Mouse (Mus musculus): ENCODE data around the gene Pex19.

Pex19 gene

DNA sequence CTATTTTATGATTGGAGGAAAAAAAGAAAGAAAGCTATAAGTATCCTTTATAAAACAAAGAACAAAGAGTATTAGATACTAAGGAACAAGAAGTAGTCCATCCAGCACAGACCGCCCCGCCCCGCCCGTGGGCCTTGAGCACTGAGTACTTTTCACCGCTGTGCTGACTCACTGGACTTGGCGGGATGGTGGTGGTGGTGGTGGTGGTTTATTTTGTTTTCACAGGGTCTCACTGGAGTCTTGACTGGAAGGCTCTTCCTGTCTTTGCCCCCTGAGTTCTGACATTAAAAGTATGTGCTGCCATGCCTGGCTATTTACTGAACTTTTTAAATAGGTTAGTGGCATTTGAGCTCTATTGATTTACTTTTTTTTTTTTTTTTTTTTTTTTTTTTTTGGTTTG, 56.5 kb downstream of the Pex19 start:
- DNase-seq (ENCODE audit: low read depth, low spot score): no peak

DNA sequence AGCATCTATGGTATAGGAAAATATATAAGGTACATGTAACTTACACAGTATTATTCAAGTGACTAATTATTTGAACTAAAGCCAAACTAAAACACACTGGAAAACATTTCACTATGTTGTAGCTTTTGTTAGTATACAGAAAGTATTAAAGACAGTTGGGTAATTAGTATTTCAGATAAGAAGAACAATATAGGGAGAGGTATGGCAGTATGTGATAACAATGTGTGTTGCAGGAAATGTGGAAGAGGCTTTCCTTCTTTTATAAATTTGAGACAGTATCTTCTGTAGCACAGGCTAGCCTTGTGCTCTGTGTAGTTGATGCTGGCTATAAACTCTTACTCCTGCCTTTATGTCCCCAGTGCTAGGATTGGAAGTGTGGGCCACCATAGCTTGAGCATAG, 57.4 kb downstream of the Pex19 start:
- DNase-seq (ENCODE audit: low read depth, low spot score): no peak
